Mouse (Mus musculus) hindbrain, embryonic 16.5 days (tissue): ENCODE results near the gene Kcnk6. TPM values are rescaled to one million over a fixed set of nuclear protein-coding genes. Genes with fewer than 3 reads are reported as not detected.
A peak's percentile ranks its signal among the peaks of the same experiment; 100 is the strongest.

Source experiments
- ATAC-seq: fragments of 200-750 bp; cut with Nextera tagmentation; 2 replicates; pipeline ENCODE4 v1.8.0; 2017; ENCODE audit warnings: moderate TSS enrichment, moderate library complexity
- H3K27ac ChIP-seq: fragments of 300-500 bp; sonication (generic); 2 replicates; pipeline ENCODE4 v1.5.1; 2014; ENCODE audit warnings: low read depth, mild to moderate bottlenecking, control low read depth, low read length, moderate library complexity
- H3K27me3 ChIP-seq: fragments of 300-500 bp; sonication (generic); replicated peaks from 2 replicates; pipeline ENCODE4 v1.6.1; 2014; ENCODE audit warnings: low read length; ENCODE audit not compliant: control insufficient read depth, insufficient read depth
- H3K36me3 ChIP-seq: fragments of 300-500 bp; sonication (generic); 2 replicates; pipeline ENCODE4 v1.6.1; 2014; ENCODE audit warnings: mild to moderate bottlenecking, low read length, moderate library complexity, mixed read lengths; ENCODE audit not compliant: control insufficient read depth, insufficient read depth
- H3K4me1 ChIP-seq: fragments of 300-500 bp; sonication (generic); 2 replicates; pipeline ENCODE4 v1.6.1; 2014; ENCODE audit warnings: low read depth, low read length; ENCODE audit not compliant: control insufficient read depth, insufficient read depth
- H3K4me2 ChIP-seq: fragments of 300-500 bp; sonication (generic); 2 replicates; pipeline ENCODE4 v1.6.1; 2014; ENCODE audit warnings: mild to moderate bottlenecking, low read length, control low read depth, moderate library complexity
- H3K4me3 ChIP-seq: fragments of 300-500 bp; sonication (generic); 2 replicates; pipeline ENCODE4 v1.5.1; 2014; ENCODE audit warnings: mild to moderate bottlenecking, low read length, control low read depth, moderate library complexity
- H3K9ac ChIP-seq: fragments of 300-500 bp; sonication (generic); 2 replicates; pipeline ENCODE4 v1.6.1; 2014; ENCODE audit warnings: low read depth, mild to moderate bottlenecking, control low read depth, low read length, moderate library complexity
- H3K9me3 ChIP-seq: fragments of 300-500 bp; sonication (generic); 2 replicates; pipeline ENCODE4 v1.6.1; 2014; ENCODE audit warnings: mild to moderate bottlenecking, low read length, moderate library complexity; ENCODE audit not compliant: control insufficient read depth
- WGBS: fragments of 180-500 bp; shearing (Covaris S2); extraction: QIAGEN DNeasy Blood & Tissue Kit; methylation state at CpG from one replicate; pipeline ENCODE4 v1.1.7; 2014; 5-methylcytosine and 5-hydroxymethylcytosine counted together
- polyA plus RNA-seq: library from polyadenylated mRNA; unstranded; fragments of >200 nt; fragmentation: Nextera tagmentation; extraction: Ambion mirVana; gene quantifications from 2 replicates; pipeline ENCODE4 v1.2.1, GENCODE M21; 2015

Kcnk6 gene
- polyA plus RNA-seq, 1 experiment from 2014 or later, result 1.0 TPM

DNA sequence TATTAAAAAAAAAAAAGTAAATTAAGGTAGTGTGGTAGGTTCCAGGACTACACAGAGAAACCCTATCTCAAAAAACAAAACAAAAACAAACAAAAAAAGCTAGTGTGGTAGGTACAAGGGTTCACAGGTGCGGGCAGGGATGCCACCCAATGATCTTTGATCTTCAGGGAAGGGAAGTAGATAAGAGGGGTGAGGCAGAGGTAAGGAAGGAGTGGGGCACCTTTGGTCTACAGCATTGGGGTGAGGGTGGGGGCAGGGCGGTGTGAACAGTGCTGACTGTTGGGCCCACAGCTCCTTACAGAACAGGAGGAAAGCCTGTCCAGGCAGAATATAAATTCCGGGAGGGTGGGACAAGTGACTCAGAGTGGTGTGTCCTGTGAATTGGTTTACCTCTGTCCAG lies 18.9 kb upstream of the Kcnk6 start:
- WGBS, result 97% methylated on average over 3 of the region's 3 CpGs
- H3K4me3 ChIP-seq, result no peak overlapping the region
- H3K27ac ChIP-seq, result no peak overlapping the region
- no peak for ATAC-seq
- H3K9me3 ChIP-seq, result no peaks in the 10 kb centered on the region
- H3K9ac ChIP-seq, result no peak overlapping the region
- H3K36me3 ChIP-seq, result no peaks in the 10 kb centered on the region
- H3K4me2 ChIP-seq, result no peak overlapping the region
- H3K4me1 ChIP-seq, result no peaks in the 10 kb centered on the region
- H3K27me3 ChIP-seq, result peaks cover 20% of the 10 kb centered on the region

DNA sequence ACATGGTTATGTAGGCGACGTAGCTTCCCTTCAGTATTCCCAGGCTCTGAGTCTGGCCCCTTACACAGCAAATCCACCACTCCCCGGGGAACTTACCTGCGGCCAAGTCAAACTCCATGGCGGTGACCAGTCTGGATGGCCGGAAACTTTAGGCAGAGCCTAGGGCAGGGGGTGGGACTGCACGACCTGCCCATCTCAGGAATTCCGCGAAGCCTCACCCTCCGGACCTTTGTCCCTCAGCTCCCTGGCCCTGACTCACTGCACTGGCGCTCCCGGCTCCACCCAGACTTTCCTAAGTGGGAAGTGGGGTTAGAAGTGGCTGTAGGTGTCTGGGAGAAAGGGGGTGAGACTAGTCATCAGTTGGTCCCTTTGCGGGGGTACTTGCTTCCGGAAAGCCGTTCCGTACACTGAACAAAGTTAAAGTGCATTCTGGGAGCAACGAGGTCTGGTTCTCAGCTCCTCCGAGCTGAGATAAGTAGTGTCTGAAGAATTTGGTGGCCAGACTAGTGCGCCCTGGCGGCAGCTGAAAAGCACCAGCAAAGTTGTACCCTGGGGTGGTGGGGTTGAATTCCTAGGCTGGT lies 16.0 kb upstream of the Kcnk6 start, which contains the start of gene 2200002D01Rik:
2200002D01Rik (minus strand) TSS at position 206 of the 581 bp plus-strand sequence.
- Histone ChIP-seq H3K4me2 (peak within 1 kb of the TSS; percentile 47), H3K4me1 (no peaks in the 10 kb centered on the region), H3K9me3 (no peaks in the 10 kb centered on the region), H3K36me3 (peaks cover 9% of the 10 kb centered on the region; the same call in 1 of the 2 replicates), H3K9ac (peak within 1 kb of the TSS; percentile 27; the same call in 1 of the 2 replicates), H3K27me3 (peaks cover 20% of the 10 kb centered on the region), H3K4me3 (peak within 1 kb of the TSS; percentile 22), H3K27ac (no peak within 1 kb of the TSS)
- no peak for ATAC-seq
- 18% methylated on average over 20 of the region's 20 CpGs for WGBS

- H3K36me3 ChIP-seq, result peaks cover 9% of the 10 kb centered on the region; the same call in 1 of the 2 replicates
- peak overlapping the region; percentile 47 for H3K4me2 ChIP-seq
- no peaks in the 10 kb centered on the region for H3K9me3 ChIP-seq
- H3K9ac ChIP-seq, result peak overlapping the region; percentile 27; the same call in 1 of the 2 replicates
- H3K4me3 ChIP-seq, result peak overlapping the region; percentile 22
- no peak overlapping the region for H3K27ac ChIP-seq
- ATAC-seq, result no peak
- H3K4me1 ChIP-seq, result no peaks in the 10 kb centered on the region
- H3K27me3 ChIP-seq, result peaks cover 20% of the 10 kb centered on the region
- WGBS, result 18% methylated on average over 19 of the region's 19 CpGs
These were observed 15.4 kb upstream of the Kcnk6 start for GRCm38 (mm10) chr7:29247706-29248105.

DNA sequence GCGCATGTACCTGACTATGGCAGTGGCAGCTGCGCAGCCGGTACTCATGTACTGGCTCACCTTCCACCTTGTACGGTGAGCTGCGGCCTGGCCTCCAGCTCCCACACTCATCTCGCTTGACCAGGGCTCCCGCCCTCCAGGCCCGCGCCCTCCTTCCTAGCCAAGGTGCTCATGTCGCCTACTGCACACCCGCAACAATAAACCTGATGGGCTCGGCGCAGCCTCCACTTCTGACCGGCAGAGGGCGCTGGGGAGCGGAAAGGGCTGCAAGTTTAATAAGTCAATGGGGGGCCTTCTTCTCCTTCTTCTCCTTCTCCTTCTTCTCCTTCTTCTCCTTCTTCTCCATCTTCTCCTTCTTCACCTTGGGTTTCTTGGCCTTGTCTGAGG lies 15.0 kb upstream of the Kcnk6 start:
- no peak overlapping the region for H3K27ac ChIP-seq
- peaks cover 20% of the 10 kb centered on the region for H3K27me3 ChIP-seq
- no peak for ATAC-seq
- H3K4me1 ChIP-seq, result no peaks in the 10 kb centered on the region
- H3K9ac ChIP-seq, result no peak overlapping the region
- H3K36me3 ChIP-seq, result peaks cover 9% of the 10 kb centered on the region; the same call in 1 of the 2 replicates
- peak overlapping the region; percentile 22 for H3K4me3 ChIP-seq
- H3K9me3 ChIP-seq, result no peaks in the 10 kb centered on the region
- 27% methylated on average over 16 of the region's 16 CpGs for WGBS
- H3K4me2 ChIP-seq, result peak overlapping the region; percentile 47

DNA sequence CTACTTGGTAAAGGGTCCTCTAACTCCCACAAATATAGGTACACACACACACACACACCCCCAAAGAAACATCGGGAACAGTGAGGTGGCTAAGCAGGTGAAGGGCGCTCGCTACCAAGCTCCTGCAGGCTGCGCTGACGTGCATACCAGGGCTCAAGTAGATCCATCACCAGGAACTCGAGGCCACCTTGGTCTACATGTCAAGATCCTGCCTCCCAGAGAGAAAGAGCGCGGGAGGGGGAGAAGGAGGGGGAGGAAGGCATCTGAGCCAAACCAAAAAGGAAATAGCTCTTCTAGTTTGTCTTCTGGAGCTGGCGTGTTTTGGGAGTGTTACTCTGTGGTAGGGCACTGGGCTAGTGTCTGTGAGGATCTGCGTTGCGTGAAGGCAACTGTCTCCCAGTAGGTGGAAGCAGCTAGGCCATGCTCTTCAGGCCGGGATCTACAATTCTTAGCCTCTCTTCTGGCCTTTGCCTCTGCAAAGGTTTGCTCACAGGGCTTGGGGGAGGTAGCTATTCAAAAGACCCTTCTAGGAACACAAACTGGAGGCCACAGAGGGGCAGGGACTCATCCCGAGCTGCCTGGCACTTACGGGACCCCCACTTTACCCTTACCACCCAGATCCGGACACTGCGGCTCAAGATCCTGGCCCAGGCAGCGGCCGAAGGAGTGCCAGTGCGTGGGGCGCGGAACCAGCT lies 14.5 kb upstream of the Kcnk6 start:
- H3K4me3 ChIP-seq, result no peak overlapping the region
- H3K36me3 ChIP-seq, result peaks cover 9% of the 10 kb centered on the region; the same call in 1 of the 2 replicates
- no peak for ATAC-seq
- H3K4me2 ChIP-seq, result no peak overlapping the region
- H3K27ac ChIP-seq, result no peak overlapping the region
- H3K9me3 ChIP-seq, result no peaks in the 10 kb centered on the region
- no peak overlapping the region for H3K9ac ChIP-seq
- H3K27me3 ChIP-seq, result peaks cover 20% of the 10 kb centered on the region
- WGBS, result 86% methylated on average over 21 of the region's 21 CpGs
- no peaks in the 10 kb centered on the region for H3K4me1 ChIP-seq

DNA sequence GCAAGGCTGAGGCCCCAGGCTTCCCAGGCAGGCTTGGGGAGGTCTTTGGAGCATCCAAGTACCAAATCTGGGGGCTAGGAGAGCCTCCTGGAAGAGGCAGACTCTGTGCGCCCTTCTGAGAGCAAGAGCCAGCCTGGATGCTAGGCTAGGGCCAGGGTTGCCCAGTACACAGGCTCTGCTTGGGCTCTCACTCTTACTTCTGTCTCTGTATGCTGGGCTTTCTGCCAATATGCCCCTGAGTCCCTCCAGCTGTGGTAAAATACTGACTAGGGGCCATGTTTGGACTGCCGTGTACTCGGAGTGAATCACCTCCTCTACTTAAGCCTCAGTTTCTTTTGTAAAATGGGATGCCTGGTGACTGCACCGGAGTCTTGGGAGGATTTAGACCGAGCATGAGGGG lies 13.7 kb upstream of the Kcnk6 start:
- Histone ChIP-seq H3K27me3 (peaks cover 20% of the 10 kb centered on the region), H3K27ac (no peak overlapping the region), H3K4me2 (no peak overlapping the region), H3K9me3 (no peaks in the 10 kb centered on the region), H3K36me3 (peaks cover 9% of the 10 kb centered on the region; the same call in 1 of the 2 replicates), H3K9ac (no peak overlapping the region), H3K4me1 (no peaks in the 10 kb centered on the region), H3K4me3 (no peak overlapping the region)
- no peak for ATAC-seq
- WGBS, result 87% methylated on average over 5 of the region's 5 CpGs

GRCm38 (mm10) chr7:29244732-29245416 lies 12.6 kb upstream of the Kcnk6 start:
- Histone ChIP-seq H3K9me3 (no peaks in the 10 kb centered on the region), H3K4me3 (no peak overlapping the region), H3K4me2 (no peak overlapping the region), H3K4me1 (no peaks in the 10 kb centered on the region), H3K27me3 (peaks cover 20% of the 10 kb centered on the region), H3K9ac (no peak overlapping the region), H3K27ac (no peak overlapping the region), H3K36me3 (peaks cover 9% of the 10 kb centered on the region; the same call in 1 of the 2 replicates)
- 88% methylated on average over 7 of the region's 7 CpGs for WGBS
- ATAC-seq, result no peak

DNA sequence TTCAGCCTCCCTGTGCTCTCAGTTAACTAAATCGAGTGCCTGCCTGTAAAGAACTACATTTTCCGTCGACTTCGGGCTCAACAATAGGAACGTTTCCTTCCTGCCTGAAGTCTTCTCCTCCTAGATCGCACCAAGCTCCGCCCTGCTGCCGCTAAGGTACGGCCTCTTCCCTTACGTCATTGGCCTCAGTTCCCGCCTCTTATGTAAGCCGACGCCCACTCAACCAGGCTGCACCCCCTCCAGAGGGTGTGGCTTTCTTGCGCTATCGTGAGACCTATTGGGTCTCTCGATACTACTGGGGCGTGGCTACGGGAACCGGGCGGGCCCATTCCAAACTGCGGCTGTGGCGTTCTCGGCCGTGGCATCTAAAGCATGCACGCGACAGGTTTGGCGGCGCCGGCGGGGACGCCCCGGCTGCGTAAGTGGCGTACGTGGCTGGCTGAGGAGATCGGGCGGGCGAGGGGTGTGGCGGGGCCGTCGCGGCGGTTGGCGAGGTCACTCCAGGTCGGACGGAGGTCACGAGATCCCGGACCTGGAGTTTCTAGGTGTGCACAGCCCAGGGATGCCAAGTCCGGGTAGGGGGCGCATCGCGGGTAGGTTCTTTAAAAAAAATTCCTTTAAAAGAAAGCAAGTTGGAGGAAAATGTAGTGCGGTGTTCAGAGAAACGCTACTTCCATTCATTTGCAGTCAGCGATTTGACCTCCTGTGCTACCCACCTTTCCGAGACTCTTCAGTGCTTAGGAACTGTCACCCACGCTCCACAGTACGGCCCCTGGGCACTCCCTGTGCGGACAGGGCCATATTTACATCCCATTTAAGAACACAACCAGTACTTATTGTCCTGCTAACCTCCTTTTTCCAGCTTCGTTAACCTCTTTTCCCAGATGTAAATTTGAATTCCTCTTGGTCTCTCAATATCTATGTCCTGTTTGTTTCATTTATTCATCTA lies 6.0 kb upstream of the Kcnk6 start, which contains the start of gene Yif1b:
Yif1b (plus strand) TSS at position 311 of the 949 bp plus-strand sequence.
- H3K27me3 ChIP-seq, result peaks cover 4% of the 10 kb centered on the region
- H3K4me1 ChIP-seq, result peaks cover 9% of the 10 kb centered on the region
- peak within 1 kb of the TSS; percentile 80 for H3K4me3 ChIP-seq
- peak within 1 kb of the TSS; percentile 81 for H3K9ac ChIP-seq
- under 1% methylated on average over 60 of the region's 60 CpGs for WGBS
- H3K27ac ChIP-seq, result peak within 1 kb of the TSS; percentile 89
- H3K9me3 ChIP-seq, result no peaks in the 10 kb centered on the region
- no peaks in the 10 kb centered on the region for H3K36me3 ChIP-seq
- H3K4me2 ChIP-seq, result peak within 1 kb of the TSS; percentile 91
- ATAC-seq, result peak; percentile 98
